Mouse (Mus musculus): ENCODE data around the gene Rnf20.
"Not testable (repeated sequence)": the region's sequence is repeated elsewhere in the genome, so short reads cannot be mapped to it uniquely, and the experiment has no call there.

The Rnf20 gene

DNA sequence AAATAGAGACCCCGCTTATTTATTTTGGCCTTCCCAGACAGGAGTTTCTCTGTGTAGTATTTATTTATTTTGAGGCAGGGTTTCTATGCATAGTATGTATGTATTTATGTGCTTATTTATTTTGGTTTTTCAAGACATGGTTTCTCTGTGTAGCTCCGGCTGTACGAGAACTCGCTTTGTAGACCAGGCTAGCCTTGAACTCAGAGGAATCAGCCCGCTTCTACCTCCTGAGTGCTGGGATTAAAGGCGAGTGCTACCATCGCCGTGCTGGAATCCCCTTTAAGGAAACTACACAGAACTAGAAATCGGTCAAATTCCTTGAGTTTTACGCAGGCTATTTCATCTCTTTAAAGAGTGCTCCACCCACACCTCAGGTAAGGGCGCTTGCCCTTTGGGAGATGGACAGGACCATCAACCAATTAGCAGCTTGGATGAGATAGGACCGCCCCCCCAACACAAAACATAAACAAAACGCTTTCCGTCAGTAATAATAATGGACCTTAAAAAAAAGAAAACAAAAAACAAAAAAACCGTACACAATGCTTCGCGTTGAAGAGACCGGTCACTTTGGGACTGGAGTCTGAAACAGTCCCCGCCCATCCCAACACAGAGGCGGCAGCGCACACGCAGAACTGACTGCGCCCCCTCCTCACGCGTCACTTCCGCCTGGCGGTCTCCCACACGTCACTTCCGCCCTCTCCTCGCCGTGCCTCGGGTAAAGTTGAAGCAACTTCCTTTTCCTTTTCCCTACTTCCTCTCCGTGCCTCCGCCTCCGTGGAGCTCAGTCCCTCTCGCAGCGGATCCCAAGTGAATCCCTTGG lies at the start of gene Rnf20:
Rnf20 (plus strand) TSS at position 688 of the 820 bp plus-strand sequence.
- ChIA-PET POLR2A (interaction anchor here in 3 of 4 experiments (0.6 to 4.0 kb wide), 25 partner anchors 11 to 1352 kb away, joined by 3 to 29 read pairs (median 4); partner anchors contain the start of genes Mrpl50 (in 3 of the 3), Zfp189 (in 3 of the 3), Erp44 (in 1 of the 3) and Invs (in 1 of the 3)), CTCF (interaction anchor here in 1 of 4 experiments (0.7 kb wide), 1 partner anchor 840 kb away, joined by 3 read pairs; no protein-coding TSS in a partner anchor)

DNA sequence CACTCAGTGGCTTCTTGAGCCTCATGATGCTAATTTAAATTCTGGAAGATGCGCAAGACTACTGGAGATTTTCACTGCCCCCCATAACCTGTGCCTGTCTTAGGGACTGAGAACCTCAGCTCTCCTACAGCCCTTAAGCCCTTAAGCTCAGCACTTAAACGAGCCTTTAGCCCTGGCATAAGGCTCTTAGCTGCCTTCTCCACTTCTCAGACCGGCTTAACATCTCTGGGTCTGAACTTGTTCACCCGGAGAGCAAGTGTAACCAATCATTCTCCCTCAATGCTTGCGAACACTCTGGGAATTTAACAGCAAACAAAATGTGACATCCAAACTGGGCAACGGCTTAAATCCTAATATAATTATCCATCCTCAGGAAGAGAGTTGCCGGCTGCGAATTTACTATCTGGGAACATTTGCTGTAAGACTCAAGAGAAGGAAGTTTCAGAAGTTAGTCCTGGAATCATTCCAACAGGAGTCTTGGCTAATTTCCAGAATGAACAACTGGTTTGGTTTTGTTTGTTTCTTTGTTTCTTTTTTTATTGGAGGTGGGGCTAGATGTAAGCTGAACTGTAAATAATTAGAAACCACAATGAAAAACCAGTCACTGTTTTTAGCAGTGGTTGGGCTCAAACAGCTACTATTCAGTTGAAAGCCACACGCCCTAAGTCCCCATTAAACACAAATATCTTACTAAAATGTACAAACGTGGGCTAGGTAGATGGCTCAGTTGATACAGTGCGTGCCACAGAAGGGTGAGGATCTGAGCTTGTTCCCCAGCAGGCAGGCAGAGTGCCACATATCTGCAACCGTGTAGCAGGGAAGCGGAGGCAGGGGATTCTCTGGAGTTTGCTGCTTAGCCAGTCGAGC lies 47.6 kb upstream of the Rnf20 start:
- ChIA-PET POLR2A (interaction anchor here in 1 of 4 experiments (1.0 kb wide), 1 partner anchor 47 kb away, joined by 3 read pairs; the partner anchor contains the start of gene Rnf20), CTCF (no interaction called here)

DNA sequence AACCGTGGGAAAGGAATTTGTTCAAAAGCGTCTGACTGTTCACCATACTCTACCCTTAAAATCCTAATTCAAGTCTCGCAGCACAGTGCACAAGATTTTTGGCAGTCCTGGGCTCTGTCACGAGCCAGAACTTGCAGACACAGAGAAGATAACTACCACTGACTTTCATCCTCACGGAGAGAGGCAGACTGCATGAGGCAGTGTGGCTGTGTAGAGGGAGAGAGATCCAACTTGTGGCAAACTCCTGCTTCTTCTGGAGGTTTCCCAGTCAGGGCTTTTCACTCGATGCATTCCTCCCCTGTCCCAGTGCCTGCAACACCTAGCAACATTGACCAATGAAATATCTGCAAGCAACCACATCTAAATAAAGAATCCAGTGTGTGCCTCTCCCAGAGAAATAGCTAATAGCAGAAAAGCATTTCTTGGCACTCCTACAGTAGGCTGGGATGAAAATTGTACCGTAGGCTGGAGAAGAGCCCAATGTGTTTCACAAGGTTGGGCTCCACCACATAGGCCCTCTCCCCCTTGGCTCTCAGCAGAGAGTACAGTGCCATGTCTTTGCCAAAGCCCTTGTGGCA lies 46.2 kb upstream of the Rnf20 start:
- POLR2A ChIA-PET = no interaction called here
- CTCF ChIA-PET = no interaction called here

DNA sequence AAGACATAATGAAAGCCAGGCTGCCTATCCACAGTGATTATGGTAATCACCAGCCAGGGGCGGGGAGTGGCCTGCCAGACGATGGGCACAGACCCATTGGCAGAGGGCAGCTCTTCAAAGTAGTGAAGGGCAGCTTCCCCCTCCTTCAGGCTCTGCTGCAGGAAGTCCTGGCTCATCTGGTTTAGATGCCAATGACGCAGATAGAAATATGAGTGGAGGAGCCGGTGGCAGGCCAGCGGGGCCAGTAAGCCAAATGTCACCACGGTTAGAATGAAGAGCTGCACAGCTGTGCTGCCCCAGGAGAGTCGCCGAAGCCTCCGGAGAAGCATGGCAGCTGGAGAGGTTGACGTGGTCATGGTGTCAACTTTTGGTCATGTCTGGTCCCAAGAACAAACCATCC lies 45.0 kb upstream of the Rnf20 start:
- ChIA-PET CTCF (no interaction called here), POLR2A (no interaction called here)

- ChIA-PET POLR2A (interaction anchor here in 1 of 4 experiments (1.1 kb wide), 1 partner anchor 69 kb away, joined by 3 read pairs; the partner anchor contains the start of genes Mrpl50 and Zfp189), CTCF (interaction anchor here in 1 of 4 experiments (0.5 to 0.7 kb wide), 2 partner anchors 71 to 467 kb away, joined by 4 to 15 read pairs; no protein-coding TSS in a partner anchor)
Observed at GRCm38 (mm10) chr4:49590152-49590551, 41.7 kb upstream of the Rnf20 start.

DNA sequence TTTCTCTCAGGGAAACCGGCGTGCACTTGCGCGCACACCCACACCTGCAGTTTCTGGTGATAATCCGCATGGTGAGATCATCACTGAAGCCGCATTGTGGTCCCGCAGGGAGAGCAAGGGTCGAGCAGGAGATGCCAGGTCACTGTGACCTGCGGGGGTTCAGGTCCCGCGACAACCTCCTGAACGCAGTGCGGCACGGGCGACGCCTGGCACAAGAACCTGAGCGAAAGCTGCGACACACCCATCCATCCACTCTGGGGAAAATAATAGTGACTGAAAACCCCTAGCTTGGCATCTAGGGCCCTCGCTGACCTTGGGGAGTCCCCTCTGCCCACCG lies 35.0 kb upstream of the Rnf20 start:
- ChIA-PET POLR2A (interaction anchor here in 2 of 4 experiments (0.5 to 1.3 kb wide), 4 partner anchors 28 to 76 kb away, joined by 3 to 6 read pairs (median 4); partner anchors contain the start of genes Mrpl50 (in 2 of the 2) and Zfp189 (in 2 of the 2)), CTCF (interaction anchor here in 1 of 4 experiments (1.1 kb wide), 1 partner anchor 30 kb away, joined by 3 read pairs; no protein-coding TSS in a partner anchor)

GRCm38 (mm10) chr4:49597183-49598100 lies 34.4 kb upstream of the Rnf20 start, which contains the start of gene Tmem246:
TSS of gene Tmem246 (minus strand) at chr4:49597876.
- POLR2A ChIA-PET = interaction anchor here in 3 of 4 experiments (0.5 to 1.3 kb wide), 5 partner anchors 27 to 1323 kb away, joined by 3 to 6 read pairs (median 3); partner anchors contain the start of genes Mrpl50 (in 2 of the 3) and Zfp189 (in 2 of the 3)
- CTCF ChIA-PET = interaction anchor here in 1 of 4 experiments (1.1 kb wide), 1 partner anchor 29 kb away, joined by 3 read pairs; no protein-coding TSS in a partner anchor

- POLR2A ChIA-PET = no interaction called here
- CTCF ChIA-PET = no interaction called here
Observed at GRCm38 (mm10) chr4:49603161-49603560, 28.6 kb upstream of the Rnf20 start.

GRCm38 (mm10) chr4:49604016-49604546 lies 27.7 kb upstream of the Rnf20 start:
- POLR2A ChIA-PET = interaction anchor here in 1 of 4 experiments (1.5 kb wide), 1 partner anchor 27 kb away, joined by 4 read pairs; no protein-coding TSS in a partner anchor
- CTCF ChIA-PET = no interaction called here

DNA sequence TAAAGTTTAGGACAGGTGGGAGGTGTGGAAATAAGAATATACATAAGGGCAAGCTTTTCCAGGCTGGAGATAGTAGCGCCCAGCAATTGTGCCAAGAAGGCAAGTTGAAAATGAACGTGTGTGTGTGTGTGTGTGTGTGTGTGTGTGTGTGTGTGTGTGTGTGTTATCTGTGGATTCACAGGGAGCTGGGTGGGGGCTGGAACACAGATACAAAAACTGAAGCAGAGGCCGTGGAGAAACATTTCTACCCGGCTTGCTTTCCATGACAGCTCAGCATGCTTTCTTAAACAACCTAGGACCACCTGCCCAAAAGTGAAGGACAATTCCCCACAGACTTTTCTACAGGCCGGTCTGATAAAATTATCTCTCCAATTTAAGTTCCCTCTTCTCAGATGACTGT lies 27.2 kb upstream of the Rnf20 start:
- ChIA-PET CTCF (no interaction called here), POLR2A (interaction anchor here in 1 of 4 experiments (1.5 kb wide), 1 partner anchor 26 kb away, joined by 4 read pairs; no protein-coding TSS in a partner anchor)

DNA sequence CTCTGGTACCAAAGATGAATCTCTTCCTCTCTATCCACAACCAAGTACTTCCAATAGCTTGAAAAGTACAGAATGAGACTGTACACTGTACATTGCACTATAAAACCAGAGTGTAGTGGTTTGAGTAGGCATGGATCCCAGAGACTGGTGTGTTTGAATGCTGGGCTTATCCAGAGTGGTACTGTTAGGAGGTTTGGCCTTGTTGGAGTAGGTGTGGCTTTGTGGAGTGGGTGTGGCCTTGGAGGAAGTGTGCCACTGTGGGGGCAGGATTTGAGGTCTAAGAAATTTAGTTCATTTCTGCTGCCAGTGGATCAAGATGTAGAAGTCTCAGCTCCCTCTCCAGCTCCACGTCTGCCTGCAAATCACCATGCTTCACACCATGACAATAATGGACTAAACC lies 26.3 kb upstream of the Rnf20 start:
- ChIA-PET POLR2A (interaction anchor here in 1 of 4 experiments (0.6 kb wide), 1 partner anchor 35 kb away, joined by 3 read pairs; no protein-coding TSS in a partner anchor), CTCF (no interaction called here)

GRCm38 (mm10) chr4:49616924-49617323 lies 14.9 kb upstream of the Rnf20 start:
- ChIA-PET CTCF (no interaction called here), POLR2A (no interaction called here)

DNA sequence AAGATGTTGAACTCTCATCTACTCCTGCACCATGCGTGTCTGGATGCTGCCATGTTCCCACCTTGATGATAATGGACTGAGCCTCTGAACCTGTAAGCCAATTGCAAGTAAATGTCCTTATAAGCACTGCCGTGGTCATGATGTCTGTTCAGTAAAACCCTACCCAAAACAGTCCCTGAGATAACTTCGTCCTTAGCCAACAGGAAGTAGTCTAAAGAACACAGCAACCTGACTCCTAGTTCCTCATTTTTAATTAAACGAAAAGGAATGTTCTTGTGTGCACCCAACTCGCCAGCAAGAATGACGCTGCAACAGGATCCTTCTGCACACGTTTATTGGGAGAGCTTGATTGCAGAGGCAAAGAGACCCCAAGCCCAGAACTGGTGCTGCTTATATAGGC lies 11.9 kb upstream of the Rnf20 start:
- CTCF ChIA-PET, POLR2A ChIA-PET: not testable (repeated sequence)

DNA sequence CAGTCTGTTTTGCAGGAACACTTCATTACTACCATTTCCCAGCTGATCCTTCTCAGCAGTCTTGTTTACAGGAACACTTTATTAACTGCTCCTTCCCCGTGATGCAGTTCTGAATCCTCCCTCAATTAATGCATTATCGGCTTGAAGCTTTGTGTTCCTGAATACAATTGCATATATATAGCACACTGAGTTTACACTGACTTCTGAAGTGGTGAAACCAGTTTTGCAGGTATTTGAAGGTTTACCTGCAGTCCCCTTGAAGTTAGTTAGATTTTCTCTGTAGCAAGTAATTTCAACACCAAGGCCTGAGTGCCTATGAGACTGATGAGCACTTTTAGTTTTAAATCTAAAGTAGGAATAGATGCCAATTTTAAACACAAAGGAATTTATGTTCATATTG lies 9.5 kb upstream of the Rnf20 start:
- POLR2A ChIA-PET = no interaction called here
- CTCF ChIA-PET = no interaction called here

DNA sequence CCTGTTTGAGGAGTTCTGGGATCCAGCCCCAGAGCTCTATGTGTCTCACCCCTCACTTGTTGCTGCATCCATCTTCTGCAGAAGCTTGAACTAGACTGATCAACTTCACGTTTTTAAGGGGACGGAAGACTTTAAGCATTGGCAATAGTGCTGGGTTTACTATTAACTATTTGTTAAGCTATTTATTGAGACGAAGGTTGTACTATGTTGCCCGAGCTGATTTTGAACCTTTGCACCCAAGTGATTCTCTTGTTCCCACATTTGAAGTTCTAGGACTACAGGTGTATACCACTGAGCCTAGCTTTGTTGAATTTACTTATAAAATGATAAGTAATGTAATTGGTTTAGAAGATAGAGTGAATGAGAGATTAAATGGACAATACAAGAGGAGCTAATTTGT lies 7.9 kb upstream of the Rnf20 start:
- ChIA-PET CTCF (no interaction called here), POLR2A (interaction anchor here in 1 of 4 experiments (0.6 to 0.8 kb wide), 3 partner anchors 12 to 142 kb away, joined by 3 to 5 read pairs (median 3); partner anchors contain the start of gene Tmem246)

- ChIA-PET CTCF (interaction anchor here in 2 of 4 experiments (0.7 to 3.7 kb wide), 2 partner anchors 57 to 1737 kb away, joined by 3 to 20 read pairs; no protein-coding TSS in a partner anchor), POLR2A (interaction anchor here in 1 of 4 experiments (1.0 kb wide), 1 partner anchor 37 kb away, joined by 3 read pairs; no protein-coding TSS in a partner anchor)
Observed at GRCm38 (mm10) chr4:49624969-49625368, 6.8 kb upstream of the Rnf20 start.

- ChIA-PET POLR2A (interaction anchor here in 1 of 4 experiments (1.0 kb wide), 1 partner anchor 11 kb away, joined by 4 read pairs; no protein-coding TSS in a partner anchor), CTCF (interaction anchor here (0.6 to 3.7 kb wide), 18 partner anchors 8 to 1369 kb away, joined by 3 to 20 read pairs (median 4); partner anchors contain the start of genes Mrpl50 (in 1 of the 4), Tmem246 (in 1 of the 4) and Zfp189 (in 1 of the 4))
Observed at GRCm38 (mm10) chr4:49626973-49627372, 4.8 kb upstream of the Rnf20 start.
